Mouse (Mus musculus): ENCODE data around the gene Zcchc18. TPM values are rescaled to one million over a fixed set of nuclear protein-coding genes. Genes with fewer than 3 reads are reported as not detected.

Zcchc18 gene
- polyA plus RNA-seq, 1 experiment from 2014 or later: 21.5 TPM

DNA sequence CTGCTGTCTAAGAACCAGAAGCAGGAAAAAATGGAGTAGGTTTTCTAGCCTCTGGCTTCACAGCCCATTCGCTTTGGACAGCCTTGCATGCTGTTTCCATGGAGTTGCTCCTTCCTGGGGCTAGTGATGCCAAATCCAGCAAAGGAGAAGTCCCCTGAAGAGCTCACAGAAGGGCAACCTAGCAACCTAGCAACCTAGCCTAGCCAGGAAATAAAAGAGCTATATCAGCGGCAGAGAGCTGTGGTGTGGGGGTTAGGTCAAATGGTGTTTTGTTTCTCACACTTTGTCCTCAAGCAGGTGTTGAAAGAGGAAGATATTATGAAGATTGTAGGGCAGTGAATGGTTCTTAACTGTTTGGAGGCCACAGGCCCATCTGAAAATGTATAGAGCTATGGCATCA is 1.7 kb upstream of the Zcchc18 start:
- 66% methylated on average over 2 of the region's 2 CpGs for WGBS
- Histone ChIP-seq H3K36me3 (ENCODE audit: control insufficient read depth, insufficient read depth, low read length) (no peaks in the 10 kb centered on the region), H3K27me3 (replicated peaks; ENCODE audit: control insufficient read depth, insufficient read depth, low read length) (peaks cover 9% of the 10 kb centered on the region), H3K9me3 (ENCODE audit: control insufficient read depth, low read length) (no peaks in the 10 kb centered on the region), H3K4me3 (ENCODE audit: low read depth, low read length) (no peak overlapping the region), H3K27ac (replicated peaks; ENCODE audit: low read depth, low read length) (no peak overlapping the region), H3K4me2 (ENCODE audit: low read depth, low read length) (no peak overlapping the region), H3K4me1 (ENCODE audit: control insufficient read depth, insufficient read depth, low read length) (no peaks in the 10 kb centered on the region), H3K9ac (ENCODE audit: low read depth, low read length) (no peak overlapping the region)
- ATAC-seq (ENCODE audit: low read depth): no peak
- no peak for DNase-seq (ENCODE audit: low spot score)

GRCm38 (mm10) chrX:136992191-136992965 is 577 bp upstream of the Zcchc18 start:
- 16% methylated on average over 19 of the region's 19 CpGs for WGBS

GRCm38 (mm10) chrX:136993641-136994040 is 686 bp downstream of the Zcchc18 start:
- DNase-seq (ENCODE audit: low spot score) (no peak), ATAC-seq (ENCODE audit: low read depth) (no peak)
- Histone ChIP-seq H3K36me3 (ENCODE audit: control insufficient read depth, insufficient read depth, low read length) (no peaks in the 10 kb centered on the region), H3K4me3 (ENCODE audit: low read depth, low read length) (peak overlapping the region; percentile 43), H3K27me3 (replicated peaks; ENCODE audit: control insufficient read depth, insufficient read depth, low read length) (peaks cover 9% of the 10 kb centered on the region), H3K4me1 (ENCODE audit: control insufficient read depth, insufficient read depth, low read length) (no peaks in the 10 kb centered on the region), H3K27ac (replicated peaks; ENCODE audit: low read depth, low read length) (no peak overlapping the region), H3K9ac (ENCODE audit: low read depth, low read length) (peak overlapping the region; percentile 57), H3K9me3 (ENCODE audit: control insufficient read depth, low read length) (no peaks in the 10 kb centered on the region), H3K4me2 (ENCODE audit: low read depth, low read length) (peak overlapping the region; percentile 62)
- WGBS: 27% methylated on average over 14 of the region's 14 CpGs

More at GRCm38 (mm10) chrX:136992191-136992965, 577 bp upstream of the Zcchc18 start:
- Histone ChIP-seq H3K4me1 (ENCODE audit: control insufficient read depth, insufficient read depth, low read length) (no peaks in the 10 kb centered on the region), H3K9ac (ENCODE audit: low read depth, low read length) (peak overlapping the region; percentile 57), H3K4me2 (ENCODE audit: low read depth, low read length) (peak overlapping the region; percentile 62), H3K27me3 (replicated peaks; ENCODE audit: control insufficient read depth, insufficient read depth, low read length) (peaks cover 9% of the 10 kb centered on the region), H3K4me3 (ENCODE audit: low read depth, low read length) (peak overlapping the region; percentile 43), H3K27ac (replicated peaks; ENCODE audit: low read depth, low read length) (no peak overlapping the region), H3K9me3 (ENCODE audit: control insufficient read depth, low read length) (no peaks in the 10 kb centered on the region), H3K36me3 (ENCODE audit: control insufficient read depth, insufficient read depth, low read length) (no peaks in the 10 kb centered on the region)
- DNase-seq (ENCODE audit: low spot score): no peak
- peak; percentile 31; the same call in 1 of the 2 replicates for ATAC-seq (ENCODE audit: low read depth)

DNA sequence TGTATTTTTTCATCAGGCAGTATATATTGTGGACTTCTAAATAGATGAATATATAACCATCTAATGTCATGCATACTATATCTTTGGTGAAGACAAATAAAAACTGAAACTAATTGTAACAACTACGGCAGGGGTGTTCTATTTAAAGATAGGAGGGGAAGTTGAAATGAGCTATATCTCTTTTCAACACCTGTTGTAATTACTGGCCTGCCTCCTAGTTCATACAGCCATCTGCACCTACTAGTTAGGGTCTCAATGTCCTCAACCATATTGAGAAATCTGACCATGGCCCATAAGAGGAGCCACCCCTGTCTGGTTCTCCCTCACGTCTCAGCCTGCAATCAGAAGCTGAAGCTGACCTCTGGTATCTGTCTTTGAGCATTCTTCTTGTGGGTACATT is 3.3 kb downstream of the Zcchc18 start:
- H3K9me3 ChIP-seq (ENCODE audit: control insufficient read depth, low read length): no peaks in the 10 kb centered on the region
- no peak overlapping the region for H3K27ac ChIP-seq (replicated peaks; ENCODE audit: low read depth, low read length)
- H3K4me3 ChIP-seq (ENCODE audit: low read depth, low read length): no peak overlapping the region
- WGBS: 78% methylated on average over 2 of the region's 2 CpGs
- no peak for DNase-seq (ENCODE audit: low spot score)
- no peaks in the 10 kb centered on the region for H3K36me3 ChIP-seq (ENCODE audit: control insufficient read depth, insufficient read depth, low read length)
- H3K4me2 ChIP-seq (ENCODE audit: low read depth, low read length): no peak overlapping the region
- no peak overlapping the region for H3K9ac ChIP-seq (ENCODE audit: low read depth, low read length)
- no peaks in the 10 kb centered on the region for H3K4me1 ChIP-seq (ENCODE audit: control insufficient read depth, insufficient read depth, low read length)
- H3K27me3 ChIP-seq (replicated peaks; ENCODE audit: control insufficient read depth, insufficient read depth, low read length): peaks cover 9% of the 10 kb centered on the region
- ATAC-seq (ENCODE audit: low read depth): no peak

DNA sequence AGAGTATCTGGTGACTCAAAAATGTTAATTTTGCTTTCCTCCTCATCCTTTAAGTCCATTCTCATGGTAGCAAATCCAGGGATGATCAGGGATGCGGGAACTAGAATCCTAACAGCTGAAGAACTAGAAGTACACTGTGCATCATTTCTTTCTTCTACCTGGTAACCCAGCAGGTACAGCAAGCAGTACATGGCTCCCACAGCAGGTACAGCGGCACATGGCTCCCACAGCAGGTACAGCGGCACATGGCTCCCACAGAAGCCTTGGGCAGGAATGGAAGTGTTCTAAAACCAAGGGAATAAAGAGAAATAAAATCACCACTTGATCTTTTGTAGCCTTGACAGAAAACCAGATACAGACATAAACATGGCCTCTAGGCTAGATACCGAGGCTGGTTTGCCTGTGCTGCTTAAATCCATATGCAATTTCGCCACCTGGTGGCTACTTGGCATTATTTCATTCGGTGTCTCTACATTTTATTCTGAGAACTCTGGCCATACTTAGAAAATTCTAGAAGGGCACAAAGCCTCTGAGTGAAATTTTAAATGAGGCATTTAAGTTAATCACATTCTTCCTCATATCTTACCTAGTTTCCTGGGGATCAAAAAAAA is 22.2 kb downstream of the Zcchc18 start:
- DNase-seq (ENCODE audit: low spot score): peak; percentile 81
- Histone ChIP-seq H3K27me3 (replicated peaks; ENCODE audit: control insufficient read depth, insufficient read depth, low read length) (no peaks in the 10 kb centered on the region), H3K9ac (ENCODE audit: low read depth, low read length) (no peak overlapping the region), H3K9me3 (ENCODE audit: control insufficient read depth, low read length) (no peaks in the 10 kb centered on the region), H3K4me2 (ENCODE audit: low read depth, low read length) (no peak overlapping the region), H3K27ac (replicated peaks; ENCODE audit: low read depth, low read length) (no peak overlapping the region), H3K36me3 (ENCODE audit: control insufficient read depth, insufficient read depth, low read length) (peaks cover 10% of the 10 kb centered on the region; the same call in 1 of the 2 replicates), H3K4me3 (ENCODE audit: low read depth, low read length) (no peak overlapping the region), H3K4me1 (ENCODE audit: control insufficient read depth, insufficient read depth, low read length) (no peaks in the 10 kb centered on the region)
- ATAC-seq (ENCODE audit: low read depth): no peak
- 52% methylated on average over 6 of the region's 6 CpGs for WGBS

- Histone ChIP-seq H3K9me3 (ENCODE audit: control insufficient read depth, low read length) (no peaks in the 10 kb centered on the region), H3K36me3 (ENCODE audit: control insufficient read depth, insufficient read depth, low read length) (0 out of 2 replicates have a peak, but pooled peaks cover 5% of the 10 kb centered on the region), H3K9ac (ENCODE audit: low read depth, low read length) (no peak overlapping the region), H3K4me2 (ENCODE audit: low read depth, low read length) (no peak overlapping the region), H3K4me1 (ENCODE audit: control insufficient read depth, insufficient read depth, low read length) (no peaks in the 10 kb centered on the region), H3K4me3 (ENCODE audit: low read depth, low read length) (no peak overlapping the region), H3K27me3 (replicated peaks; ENCODE audit: control insufficient read depth, insufficient read depth, low read length) (no peaks in the 10 kb centered on the region), H3K27ac (replicated peaks; ENCODE audit: low read depth, low read length) (no peak overlapping the region)
- ATAC-seq (ENCODE audit: low read depth): no peak
- WGBS: 70% methylated on average over 1 of the region's 1 CpGs
- DNase-seq (ENCODE audit: low spot score): no peak
Measured at GRCm38 (mm10) chrX:137017668-137018067, 24.7 kb downstream of the Zcchc18 start.

GRCm38 (mm10) chrX:137019310-137019709 is 26.4 kb downstream of the Zcchc18 start:
- DNase-seq (ENCODE audit: low spot score): peak; percentile 65
- H3K9me3 ChIP-seq (ENCODE audit: control insufficient read depth, low read length): no peaks in the 10 kb centered on the region
- H3K27ac ChIP-seq (replicated peaks; ENCODE audit: low read depth, low read length): no peak overlapping the region
- no peak overlapping the region for H3K9ac ChIP-seq (ENCODE audit: low read depth, low read length)
- H3K4me2 ChIP-seq (ENCODE audit: low read depth, low read length): no peak overlapping the region
- H3K27me3 ChIP-seq (replicated peaks; ENCODE audit: control insufficient read depth, insufficient read depth, low read length): no peaks in the 10 kb centered on the region
- no peaks in the 10 kb centered on the region for H3K36me3 ChIP-seq (ENCODE audit: control insufficient read depth, insufficient read depth, low read length)
- no peaks in the 10 kb centered on the region for H3K4me1 ChIP-seq (ENCODE audit: control insufficient read depth, insufficient read depth, low read length)
- 20% methylated on average over 1 of the region's 1 CpGs for WGBS
- ATAC-seq (ENCODE audit: low read depth): no peak
- H3K4me3 ChIP-seq (ENCODE audit: low read depth, low read length): no peak overlapping the region

DNA sequence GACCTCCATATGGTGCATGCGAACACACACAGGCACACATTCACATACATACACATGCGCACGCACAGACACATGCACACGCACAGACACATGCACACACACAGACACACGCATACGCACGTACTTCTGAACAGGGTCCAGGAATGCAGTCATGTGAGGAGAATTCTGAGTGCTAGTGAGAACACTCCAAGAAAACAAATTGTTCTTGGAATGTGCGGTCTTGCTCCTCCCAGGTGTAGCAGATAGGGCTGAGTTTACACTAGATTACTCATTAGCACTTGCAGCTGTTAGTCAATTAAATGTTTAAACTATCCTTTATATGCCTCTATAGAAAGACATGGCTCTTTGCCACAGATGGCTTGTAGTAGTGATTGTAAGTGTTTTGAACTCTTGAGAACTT is 38.0 kb downstream of the Zcchc18 start:
- no peak for ATAC-seq (ENCODE audit: low read depth)
- Histone ChIP-seq H3K9ac (ENCODE audit: low read depth, low read length) (no peak overlapping the region), H3K27ac (replicated peaks; ENCODE audit: low read depth, low read length) (no peak overlapping the region), H3K4me1 (ENCODE audit: control insufficient read depth, insufficient read depth, low read length) (no peaks in the 10 kb centered on the region), H3K4me2 (ENCODE audit: low read depth, low read length) (no peak overlapping the region), H3K27me3 (replicated peaks; ENCODE audit: control insufficient read depth, insufficient read depth, low read length) (no peaks in the 10 kb centered on the region; the same call in 1 of the 2 replicates), H3K36me3 (ENCODE audit: control insufficient read depth, insufficient read depth, low read length) (no peaks in the 10 kb centered on the region), H3K9me3 (ENCODE audit: control insufficient read depth, low read length) (no peaks in the 10 kb centered on the region), H3K4me3 (ENCODE audit: low read depth, low read length) (no peak overlapping the region)
- DNase-seq (ENCODE audit: low spot score): no peak
- WGBS: 96% methylated on average over 8 of the region's 8 CpGs
